Comparison of ENCODE assay signal across 16 mouse cellular contexts in the genomic region with DNA sequence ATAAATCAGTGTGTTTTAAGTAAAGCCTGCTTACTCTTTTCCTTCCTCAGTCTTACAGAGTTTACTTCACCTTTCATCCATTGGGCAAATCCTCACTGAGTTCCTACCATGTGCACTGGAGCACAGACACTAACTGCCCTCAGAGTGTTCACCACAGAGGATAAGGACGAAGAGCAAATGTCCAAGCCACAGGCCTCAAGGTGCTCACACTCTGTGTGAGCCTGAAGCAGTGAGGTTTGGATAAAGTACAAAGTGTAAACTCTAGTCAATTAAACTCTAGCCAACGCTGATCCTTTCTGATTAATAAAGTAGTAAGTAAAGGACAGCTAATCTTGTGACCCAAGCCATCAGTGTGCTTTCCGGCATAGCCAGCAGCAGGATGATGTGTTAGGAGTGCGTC. TPM values are rescaled to one million over a fixed set of nuclear protein-coding genes. Genes with fewer than 3 reads are reported as not detected.
"Had no signal": no experiment of that assay in that cellular context is flagged by ENCODE, and none has a peak within 500 bp of the region (broad histone marks: within the 10 kb centered on the region; RNA-seq: fewer than 3 reads in every experiment).

No protein-coding gene starts in this region.

- H3K27me3 ChIP-seq: hindbrain, embryonic 15.5 days; limb, embryonic 15.5 days; midbrain, embryonic 13.5 days had no signal

- H3K4me2 ChIP-seq: hindbrain, embryonic 15.5 days; limb, embryonic 12.5 days; limb, embryonic 15.5 days; liver, embryonic 11.5 days; lung, embryonic 14.5 days; midbrain, embryonic 13.5 days had no signal

- DNase-seq: left cerebral cortex, postnatal 4 days; liver, postnatal 0 days; lung, embryonic 14.5 days; thymus, adult 2 months; thymus, postnatal 14 days; thymus, postnatal 4 days had no signal

- H3K4me1 ChIP-seq: limb, embryonic 12.5 days; limb, embryonic 15.5 days; midbrain, embryonic 13.5 days had no signal

- H3K9ac ChIP-seq: hindbrain, embryonic 15.5 days; limb, embryonic 12.5 days; limb, embryonic 15.5 days; liver, embryonic 14.5 days; liver, postnatal 0 days; lung, embryonic 14.5 days; midbrain, embryonic 13.5 days had no signal

- H3K36me3 ChIP-seq: hindbrain, embryonic 15.5 days; limb, embryonic 12.5 days; limb, embryonic 15.5 days; midbrain, embryonic 13.5 days had no signal

- H3K27ac ChIP-seq: hindbrain, embryonic 15.5 days; limb, embryonic 12.5 days; limb, embryonic 15.5 days; liver, embryonic 14.5 days; macrophage; midbrain, embryonic 13.5 days had no signal

- H3K9me3 ChIP-seq: hindbrain, embryonic 15.5 days; limb, embryonic 12.5 days; limb, embryonic 15.5 days had no signal

- H3K4me3 ChIP-seq: hindbrain, embryonic 15.5 days; limb, embryonic 12.5 days; limb, embryonic 15.5 days; midbrain, embryonic 13.5 days had no signal

- ATAC-seq: intestine, postnatal 0 days; liver, postnatal 0 days; lung, postnatal 0 days; midbrain, embryonic 13.5 days had no signal

RNA-seq across cellular contexts. Expression of a gene that starts 33.6 kb away (rescaled TPM):
- polyA plus RNA-seq: macrophage; small intestine, adult 2 months had no signal
